Mouse (Mus musculus): Measurements from ENCODE around the gene Naaladl1. TPM values are rescaled to one million over a fixed set of nuclear protein-coding genes. Genes with fewer than 3 reads are reported as not detected.

Gene Naaladl1
- polyA plus RNA-seq, 1 experiment from 2014 or later: 0.21 TPM

DNA sequence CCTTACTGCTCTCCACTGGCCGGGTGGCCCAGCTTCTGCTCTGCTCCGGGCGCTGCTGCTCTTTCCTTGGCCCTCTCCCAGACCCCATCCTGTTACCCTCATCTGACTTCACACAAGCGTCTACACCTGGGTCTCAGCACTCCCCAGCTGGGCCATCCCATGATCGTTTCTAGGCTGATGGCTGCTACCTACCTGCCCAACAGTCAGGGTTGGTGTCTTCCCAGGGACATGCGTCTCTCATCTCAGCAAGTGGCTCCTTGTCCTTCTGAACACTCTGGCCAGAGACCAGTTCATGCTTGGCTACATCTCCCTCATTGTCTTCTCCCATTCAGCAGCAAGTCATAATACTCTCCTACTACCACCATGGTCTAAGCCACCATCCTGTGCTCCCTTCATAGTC lies 34.1 kb downstream of the Naaladl1 start:
- Histone ChIP-seq H3K4me3 (ENCODE audit: low read depth, low read length) (peak overlapping the region; percentile 3; the same call in 1 of the 2 replicates), H3K9ac (replicated peaks; ENCODE audit: low read length) (no peak overlapping the region; the same call in none of the 2 replicates), H3K9me3 (replicated peaks; ENCODE audit: control insufficient read depth, low read length) (no peaks in the 10 kb centered on the region), H3K4me2 (ENCODE audit: low read depth, low read length) (peak overlapping the region; percentile 82), H3K27me3 (ENCODE audit: control insufficient read depth, insufficient read depth, low read length) (no peaks in the 10 kb centered on the region), H3K36me3 (replicated peaks; ENCODE audit: control insufficient read depth, insufficient read depth, low read depth, low read length) (no peaks in the 10 kb centered on the region; the same call in 1 of the 2 replicates), H3K4me1 (ENCODE audit: control insufficient read depth, insufficient read depth, low read length) (no peaks in the 10 kb centered on the region), H3K27ac (replicated peaks; ENCODE audit: low read depth, low read length) (no peak overlapping the region)
- 96% methylated on average over 6 of the region's 6 CpGs for WGBS
- no peak for ATAC-seq (replicated peaks; ENCODE audit: insufficient number of reproducible peaks, low FRiP score, low TSS enrichment, low read depth)
- no peak for DNase-seq (ENCODE audit: low spot score)

DNA sequence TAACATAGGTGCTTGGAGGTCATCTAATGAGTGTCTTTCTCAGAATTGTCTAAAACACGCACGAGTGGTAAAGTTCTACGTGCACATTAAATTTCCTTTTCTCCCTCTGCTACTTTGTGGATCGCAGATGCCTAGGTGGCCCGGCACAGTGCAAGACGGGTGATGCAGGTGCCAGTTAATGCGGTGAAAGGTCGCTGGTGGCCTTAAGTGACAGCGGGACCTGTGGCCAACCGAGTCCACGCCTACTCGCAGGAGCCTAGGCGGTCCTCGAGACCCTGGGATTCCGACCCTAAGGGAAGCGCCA lies 34.7 kb downstream of the Naaladl1 start:
- Histone ChIP-seq H3K27me3 (ENCODE audit: control insufficient read depth, insufficient read depth, low read length) (no peaks in the 10 kb centered on the region), H3K4me1 (ENCODE audit: control insufficient read depth, insufficient read depth, low read length) (no peaks in the 10 kb centered on the region), H3K9ac (replicated peaks; ENCODE audit: low read length) (peak overlapping the region; percentile 87), H3K4me3 (ENCODE audit: low read depth, low read length) (peak overlapping the region; percentile 66), H3K27ac (replicated peaks; ENCODE audit: low read depth, low read length) (peak overlapping the region; percentile 95), H3K4me2 (ENCODE audit: low read depth, low read length) (peak overlapping the region; percentile 82), H3K36me3 (replicated peaks; ENCODE audit: control insufficient read depth, insufficient read depth, low read depth, low read length) (no peaks in the 10 kb centered on the region; the same call in 1 of the 2 replicates), H3K9me3 (replicated peaks; ENCODE audit: control insufficient read depth, low read length) (no peaks in the 10 kb centered on the region)
- WGBS: 8% methylated on average over 16 of the region's 16 CpGs
- no peak for ATAC-seq (replicated peaks; ENCODE audit: insufficient number of reproducible peaks, low FRiP score, low TSS enrichment, low read depth)
- DNase-seq (ENCODE audit: low spot score): no peak

GRCm38 (mm10) chr19:6140678-6141393 lies 35.3 kb downstream of the Naaladl1 start, which contains the start of gene Batf2:
Gene Batf2, plus strand, starts transcription at chr19:6140983.
- Histone ChIP-seq H3K4me1 (ENCODE audit: control insufficient read depth, insufficient read depth, low read length) (no peaks in the 10 kb centered on the region), H3K4me3 (ENCODE audit: low read depth, low read length) (peak within 1 kb of the TSS; percentile 66), H3K9ac (replicated peaks; ENCODE audit: low read length) (peak within 1 kb of the TSS; percentile 87), H3K9me3 (replicated peaks; ENCODE audit: control insufficient read depth, low read length) (no peaks in the 10 kb centered on the region), H3K36me3 (replicated peaks; ENCODE audit: control insufficient read depth, insufficient read depth, low read depth, low read length) (no peaks in the 10 kb centered on the region), H3K27me3 (ENCODE audit: control insufficient read depth, insufficient read depth, low read length) (no peaks in the 10 kb centered on the region), H3K4me2 (ENCODE audit: low read depth, low read length) (peak within 1 kb of the TSS; percentile 82), H3K27ac (replicated peaks; ENCODE audit: low read depth, low read length) (peak within 1 kb of the TSS; percentile 95)
- DNase-seq (ENCODE audit: low spot score) (peak; percentile 98), ATAC-seq (replicated peaks; ENCODE audit: insufficient number of reproducible peaks, low FRiP score, low TSS enrichment, low read depth) (peak; percentile 90)
- under 1% methylated on average over 66 of the region's 68 CpGs for WGBS

DNA sequence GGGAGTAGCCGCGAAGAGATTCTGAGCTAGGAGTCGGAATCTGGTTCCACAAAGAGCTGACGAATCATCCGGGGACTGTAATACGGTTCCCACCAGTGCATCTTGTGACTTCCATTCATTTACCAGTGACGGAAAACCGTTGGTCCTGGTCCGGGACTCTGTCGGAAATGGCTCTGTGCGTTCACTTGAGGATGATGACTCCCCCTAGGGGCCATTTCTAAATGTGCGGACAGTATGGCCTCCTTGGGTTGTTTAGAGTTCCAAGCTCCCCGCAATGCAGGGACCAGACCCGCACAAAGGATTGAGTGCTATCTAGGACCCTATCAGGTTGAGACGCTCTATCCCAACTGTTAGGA lies 35.8 kb downstream of the Naaladl1 start, which contains the start of gene Arl2:
Gene Arl2 (minus strand): TSS at position 155 of the 356 bp plus-strand sequence.
- Histone ChIP-seq H3K36me3 (replicated peaks; ENCODE audit: control insufficient read depth, insufficient read depth, low read depth, low read length) (no peaks in the 10 kb centered on the region), H3K9ac (replicated peaks; ENCODE audit: low read length) (peak within 1 kb of the TSS; percentile 87), H3K4me1 (ENCODE audit: control insufficient read depth, insufficient read depth, low read length) (no peaks in the 10 kb centered on the region), H3K4me3 (ENCODE audit: low read depth, low read length) (peak within 1 kb of the TSS; percentile 66), H3K27me3 (ENCODE audit: control insufficient read depth, insufficient read depth, low read length) (no peaks in the 10 kb centered on the region), H3K4me2 (ENCODE audit: low read depth, low read length) (peak within 1 kb of the TSS; percentile 82), H3K9me3 (replicated peaks; ENCODE audit: control insufficient read depth, low read length) (no peaks in the 10 kb centered on the region), H3K27ac (replicated peaks; ENCODE audit: low read depth, low read length) (peak within 1 kb of the TSS; percentile 95)
- peak; percentile 63 for ATAC-seq (replicated peaks; ENCODE audit: insufficient number of reproducible peaks, low FRiP score, low TSS enrichment, low read depth)
- under 1% methylated on average over 15 of the region's 15 CpGs for WGBS
- DNase-seq (ENCODE audit: low spot score): peak; percentile 93

DNA sequence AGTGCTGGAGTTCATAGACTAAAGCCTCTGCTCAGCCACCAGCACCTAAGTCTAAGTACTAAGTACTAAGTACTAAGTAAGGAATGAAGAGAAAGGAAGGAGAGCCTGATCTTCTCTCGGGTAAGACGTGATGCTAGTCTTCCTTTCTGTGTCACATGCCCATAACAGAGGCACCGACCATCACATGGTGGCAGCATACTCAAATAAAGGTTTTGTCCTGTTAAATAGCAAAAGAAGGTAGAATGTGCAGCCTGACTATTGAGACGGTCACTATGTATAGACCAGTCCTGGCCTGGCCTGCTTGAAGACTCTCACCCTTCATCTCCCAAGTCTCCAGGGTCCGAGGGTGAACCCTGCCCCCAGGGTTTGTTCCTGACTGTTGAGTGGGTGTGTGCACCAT lies 39.3 kb downstream of the Naaladl1 start:
- ATAC-seq (replicated peaks; ENCODE audit: insufficient number of reproducible peaks, low FRiP score, low TSS enrichment, low read depth) (no peak), DNase-seq (ENCODE audit: low spot score) (no peak)
- H3K4me1 ChIP-seq (ENCODE audit: control insufficient read depth, insufficient read depth, low read length): no peaks in the 10 kb centered on the region
- no peak overlapping the region for H3K4me2 ChIP-seq (ENCODE audit: low read depth, low read length)
- H3K36me3 ChIP-seq (replicated peaks; ENCODE audit: control insufficient read depth, insufficient read depth, low read depth, low read length): no peaks in the 10 kb centered on the region
- H3K27me3 ChIP-seq (ENCODE audit: control insufficient read depth, insufficient read depth, low read length): no peaks in the 10 kb centered on the region
- H3K27ac ChIP-seq (replicated peaks; ENCODE audit: low read depth, low read length): no peak overlapping the region
- no peak overlapping the region for H3K4me3 ChIP-seq (ENCODE audit: low read depth, low read length)
- no peak overlapping the region for H3K9ac ChIP-seq (replicated peaks; ENCODE audit: low read length)
- no peaks in the 10 kb centered on the region for H3K9me3 ChIP-seq (replicated peaks; ENCODE audit: control insufficient read depth, low read length)
- WGBS: 76% methylated on average over 5 of the region's 5 CpGs

GRCm38 (mm10) chr19:6155174-6155573 lies 49.6 kb downstream of the Naaladl1 start:
- Histone ChIP-seq H3K4me2 (ENCODE audit: low read depth, low read length) (no peak overlapping the region), H3K27ac (replicated peaks; ENCODE audit: low read depth, low read length) (no peak overlapping the region), H3K9me3 (replicated peaks; ENCODE audit: control insufficient read depth, low read length) (no peaks in the 10 kb centered on the region), H3K27me3 (ENCODE audit: control insufficient read depth, insufficient read depth, low read length) (no peaks in the 10 kb centered on the region), H3K36me3 (replicated peaks; ENCODE audit: control insufficient read depth, insufficient read depth, low read depth, low read length) (no peaks in the 10 kb centered on the region), H3K4me1 (ENCODE audit: control insufficient read depth, insufficient read depth, low read length) (no peaks in the 10 kb centered on the region), H3K9ac (replicated peaks; ENCODE audit: low read length) (no peak overlapping the region), H3K4me3 (ENCODE audit: low read depth, low read length) (no peak overlapping the region)
- no peak for ATAC-seq (replicated peaks; ENCODE audit: insufficient number of reproducible peaks, low FRiP score, low TSS enrichment, low read depth)
- WGBS: 78% methylated on average over 9 of the region's 9 CpGs
- DNase-seq (ENCODE audit: low spot score): no peak

- 51% methylated on average over 8 of the region's 8 CpGs for WGBS
- Histone ChIP-seq H3K4me3 (ENCODE audit: low read depth, low read length) (no peak overlapping the region), H3K4me2 (ENCODE audit: low read depth, low read length) (no peak overlapping the region), H3K9me3 (replicated peaks; ENCODE audit: control insufficient read depth, low read length) (no peaks in the 10 kb centered on the region), H3K9ac (replicated peaks; ENCODE audit: low read length) (no peak overlapping the region), H3K36me3 (replicated peaks; ENCODE audit: control insufficient read depth, insufficient read depth, low read depth, low read length) (no peaks in the 10 kb centered on the region), H3K4me1 (ENCODE audit: control insufficient read depth, insufficient read depth, low read length) (no peaks in the 10 kb centered on the region), H3K27ac (replicated peaks; ENCODE audit: low read depth, low read length) (no peak overlapping the region), H3K27me3 (ENCODE audit: control insufficient read depth, insufficient read depth, low read length) (no peaks in the 10 kb centered on the region)
- ATAC-seq (replicated peaks; ENCODE audit: insufficient number of reproducible peaks, low FRiP score, low TSS enrichment, low read depth) (no peak), DNase-seq (ENCODE audit: low spot score) (no peak)
Observed at GRCm38 (mm10) chr19:6156372-6156771, 50.8 kb downstream of the Naaladl1 start.

GRCm38 (mm10) chr19:6157220-6157619 lies 51.6 kb downstream of the Naaladl1 start:
- Histone ChIP-seq H3K4me1 (ENCODE audit: control insufficient read depth, insufficient read depth, low read length) (no peaks in the 10 kb centered on the region), H3K4me2 (ENCODE audit: low read depth, low read length) (no peak overlapping the region), H3K9ac (replicated peaks; ENCODE audit: low read length) (no peak overlapping the region), H3K36me3 (replicated peaks; ENCODE audit: control insufficient read depth, insufficient read depth, low read depth, low read length) (no peaks in the 10 kb centered on the region), H3K4me3 (ENCODE audit: low read depth, low read length) (no peak overlapping the region), H3K9me3 (replicated peaks; ENCODE audit: control insufficient read depth, low read length) (no peaks in the 10 kb centered on the region), H3K27me3 (ENCODE audit: control insufficient read depth, insufficient read depth, low read length) (no peaks in the 10 kb centered on the region), H3K27ac (replicated peaks; ENCODE audit: low read depth, low read length) (no peak overlapping the region)
- WGBS: 73% methylated on average over 6 of the region's 6 CpGs
- no peak for DNase-seq (ENCODE audit: low spot score)
- no peak for ATAC-seq (replicated peaks; ENCODE audit: insufficient number of reproducible peaks, low FRiP score, low TSS enrichment, low read depth)
